Mouse (Mus musculus) midbrain, embryonic 13.5 days (tissue): ENCODE results near the gene Rnf121. TPM values are rescaled to one million over a fixed set of nuclear protein-coding genes. Genes with fewer than 3 reads are reported as not detected.
"Not testable (repeated sequence)": the region's sequence is repeated elsewhere in the genome, so short reads cannot be mapped to it uniquely, and the experiment has no call there.

Source experiments
- ATAC-seq: fragments of 200-750 bp; cut with Nextera tagmentation; 2 replicates; pipeline ENCODE4 v1.8.0; 2017; ENCODE audit warnings: mild to moderate bottlenecking, moderate TSS enrichment, moderate library complexity
- H3K27ac ChIP-seq: fragments of 300-500 bp; sonication (generic); 2 replicates; pipeline ENCODE4 v1.5.1; 2015; ENCODE audit warnings: inconsistent platforms, mild to moderate bottlenecking, moderate library complexity
- H3K27me3 ChIP-seq: fragments of 300-500 bp; sonication (generic); 2 replicates; pipeline ENCODE4 v1.6.1; 2015; ENCODE audit warnings: mild to moderate bottlenecking, inconsistent platforms
- H3K36me3 ChIP-seq: fragments of 300-500 bp; sonication (generic); 2 replicates; pipeline ENCODE4 v1.6.1; 2015; ENCODE audit warnings: mild to moderate bottlenecking, inconsistent platforms
- H3K4me1 ChIP-seq: fragments of 300-500 bp; sonication (generic); replicated peaks from 2 replicates; pipeline ENCODE4 v1.6.1; 2015; ENCODE audit warnings: inconsistent platforms
- H3K4me2 ChIP-seq: fragments of 300-500 bp; sonication (generic); replicated peaks from 2 replicates; pipeline ENCODE4 v1.6.1; 2015; ENCODE audit warnings: moderate library complexity, mild to moderate bottlenecking, inconsistent platforms
- H3K4me3 ChIP-seq: fragments of 300-500 bp; sonication (generic); replicated peaks from 2 replicates; pipeline ENCODE4 v1.5.1; 2015; ENCODE audit warnings: mild to moderate bottlenecking, inconsistent platforms
- H3K9ac ChIP-seq: fragments of 300-500 bp; sonication (generic); replicated peaks from 2 replicates; pipeline ENCODE4 v1.6.1; 2015; ENCODE audit warnings: mild to moderate bottlenecking, inconsistent platforms
- H3K9me3 ChIP-seq: fragments of 300-500 bp; sonication (generic); 2 replicates; pipeline ENCODE4 v1.6.1; 2016; ENCODE audit warnings: mild to moderate bottlenecking, inconsistent platforms
- WGBS: fragments of 180-500 bp; shearing (Covaris S2); methylation state at CpG from one replicate; pipeline ENCODE4 v1.1.7; 2015; 5-methylcytosine and 5-hydroxymethylcytosine counted together
- polyA plus RNA-seq: library from polyadenylated mRNA; unstranded; fragments of >200 nt; fragmentation: Nextera tagmentation; extraction: Ambion mirVana; gene quantifications from 2 replicates; pipeline ENCODE4 v1.2.1, GENCODE M21; 2015

Gene Rnf121
- polyA plus RNA-seq, 1 experiment from 2014 or later, result 30.9 TPM

GRCm38 (mm10) chr7:102061353-102061752, 3.9 kb downstream of the Rnf121 start:
- no peak overlapping the region for H3K4me2 ChIP-seq
- H3K36me3 ChIP-seq, result peaks cover 25% of the 10 kb centered on the region; the same call in 1 of the 2 replicates
- no peak overlapping the region for H3K9ac ChIP-seq
- no peak for ATAC-seq
- no peak overlapping the region for H3K27ac ChIP-seq
- no peak overlapping the region for H3K4me3 ChIP-seq
- no peaks in the 10 kb centered on the region for H3K27me3 ChIP-seq
- no peaks in the 10 kb centered on the region for H3K9me3 ChIP-seq
- peaks cover 31% of the 10 kb centered on the region for H3K4me1 ChIP-seq
- WGBS, result 95% methylated on average over 3 of the region's 3 CpGs

DNA sequence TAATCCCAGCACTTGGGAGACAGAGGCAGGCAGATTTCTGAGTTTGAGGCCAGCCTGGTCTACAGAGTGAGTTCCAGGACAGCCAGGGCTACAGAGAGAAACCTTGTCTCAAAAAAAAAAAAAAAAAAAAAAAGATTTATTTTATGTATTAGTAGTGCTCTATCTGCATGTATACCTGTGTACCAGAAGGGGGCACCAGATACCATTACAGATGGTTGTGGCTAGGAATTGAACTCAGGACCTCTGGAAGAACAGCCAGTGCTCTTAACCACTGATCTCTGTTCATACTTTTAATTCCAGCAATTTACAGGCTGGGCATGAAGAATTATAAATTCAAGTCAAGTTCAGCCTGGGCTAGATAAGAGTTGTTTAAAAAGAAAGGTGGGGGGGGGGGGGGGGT, 16.7 kb downstream of the Rnf121 start:
- H3K27me3 ChIP-seq, H3K27ac ChIP-seq, H3K4me2 ChIP-seq, H3K4me3 ChIP-seq, ATAC-seq, H3K9ac ChIP-seq, H3K4me1 ChIP-seq, H3K9me3 ChIP-seq: not testable (repeated sequence)
- peaks cover 10% of the 10 kb centered on the region for H3K36me3 ChIP-seq

DNA sequence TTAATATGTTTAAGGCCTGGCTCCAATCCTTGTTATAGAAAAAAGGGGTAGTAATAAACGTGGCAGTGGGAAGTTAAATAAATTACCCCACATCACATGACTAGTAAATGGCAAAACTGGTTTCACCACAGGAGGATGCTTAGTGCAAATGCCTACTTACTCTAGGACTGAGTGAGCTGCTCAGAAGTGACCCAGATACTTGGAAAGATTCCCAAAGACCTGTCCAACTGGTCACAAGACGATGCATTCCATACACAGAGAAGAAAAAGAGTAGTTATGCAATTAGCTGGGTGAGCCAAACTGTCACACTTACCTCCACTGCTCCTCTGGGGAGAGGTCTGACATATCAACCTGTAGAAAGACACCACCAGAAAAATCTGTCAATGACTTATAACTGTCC, 23.0 kb downstream of the Rnf121 start:
- Histone ChIP-seq H3K4me2 (no peak overlapping the region), H3K9ac (no peak overlapping the region), H3K9me3 (no peaks in the 10 kb centered on the region), H3K36me3 (peaks cover 42% of the 10 kb centered on the region), H3K27ac (no peak overlapping the region), H3K4me3 (no peak overlapping the region), H3K4me1 (no peaks in the 10 kb centered on the region), H3K27me3 (no peaks in the 10 kb centered on the region)
- 94% methylated on average over 2 of the region's 2 CpGs for whole genome bisulfite sequencing
- no peak for ATAC-seq

DNA sequence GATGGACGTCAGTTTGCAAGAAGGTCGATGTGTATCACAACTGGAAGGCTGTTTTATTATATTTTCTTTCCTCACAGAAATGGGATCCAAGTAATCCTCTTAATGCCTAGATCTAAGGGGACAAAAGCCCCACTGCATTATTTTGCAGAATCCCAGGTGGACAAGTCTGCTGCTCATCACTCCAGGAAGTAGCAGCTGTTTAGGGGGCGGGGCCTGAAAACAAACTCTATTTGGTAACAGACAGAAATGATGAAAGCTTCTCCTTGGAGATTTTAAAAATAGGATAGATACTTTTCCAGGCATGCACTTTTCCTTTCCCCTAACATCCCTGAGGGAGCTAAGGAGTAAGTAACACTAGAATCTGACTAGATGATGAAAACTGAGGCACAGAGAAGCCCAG, 28.0 kb downstream of the Rnf121 start:
- H3K9ac ChIP-seq, result no peak overlapping the region
- no peak overlapping the region for H3K27ac ChIP-seq
- no peak for ATAC-seq
- H3K27me3 ChIP-seq, result no peaks in the 10 kb centered on the region
- peaks cover 90% of the 10 kb centered on the region for H3K36me3 ChIP-seq
- H3K9me3 ChIP-seq, result no peaks in the 10 kb centered on the region
- no peaks in the 10 kb centered on the region for H3K4me1 ChIP-seq
- no peak overlapping the region for H3K4me3 ChIP-seq
- 93% methylated on average over 3 of the region's 3 CpGs for WGBS
- H3K4me2 ChIP-seq, result no peak overlapping the region

DNA sequence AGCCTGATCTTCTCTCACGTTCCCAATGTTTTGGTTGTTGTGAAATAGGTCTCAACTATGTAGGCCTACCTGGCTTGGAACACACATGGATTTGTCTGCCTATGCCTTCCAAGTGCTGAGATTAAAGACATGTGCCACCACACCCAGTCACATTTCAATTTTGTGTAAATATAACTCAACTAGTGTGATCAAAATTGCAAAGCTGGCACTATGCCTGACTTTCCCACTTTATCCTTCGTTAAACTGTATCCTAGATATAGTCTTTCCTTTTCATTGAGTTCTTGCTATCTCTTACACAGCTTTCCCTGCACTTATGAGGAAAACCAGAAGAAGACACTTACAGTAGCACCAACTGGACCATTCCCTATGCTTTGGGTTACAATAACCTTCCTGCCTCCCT, 29.7 kb downstream of the Rnf121 start:
- no peak overlapping the region for H3K9ac ChIP-seq
- no peak overlapping the region for H3K27ac ChIP-seq
- WGBS, result 100% methylated on average over 2 of the region's 2 CpGs
- H3K9me3 ChIP-seq, result no peaks in the 10 kb centered on the region
- H3K4me2 ChIP-seq, result no peak overlapping the region
- no peaks in the 10 kb centered on the region for H3K27me3 ChIP-seq
- H3K4me1 ChIP-seq, result no peaks in the 10 kb centered on the region
- H3K4me3 ChIP-seq, result no peak overlapping the region
- peaks cover 97% of the 10 kb centered on the region for H3K36me3 ChIP-seq
- no peak for ATAC-seq

DNA sequence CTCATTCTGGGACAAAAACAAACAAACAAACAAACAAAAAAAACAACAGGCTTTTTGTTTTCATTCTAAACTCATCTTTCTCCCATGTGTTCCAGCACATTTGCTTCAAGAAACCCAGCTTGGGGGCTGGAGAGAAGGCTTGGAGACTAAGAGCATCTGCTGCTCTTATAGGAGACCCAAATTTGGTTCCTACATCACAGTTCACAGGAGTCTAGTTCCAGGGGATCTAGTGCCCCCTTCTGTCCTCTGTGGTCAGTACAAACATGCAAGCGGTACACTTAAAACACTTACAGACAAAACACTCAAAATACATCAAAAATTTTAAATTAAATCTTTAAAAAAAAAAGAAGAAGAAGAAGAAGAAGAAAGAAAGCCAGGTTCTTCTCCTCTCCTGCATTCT, 30.4 kb downstream of the Rnf121 start:
- Histone ChIP-seq H3K27me3 (no peaks in the 10 kb centered on the region), H3K36me3 (peaks cover 92% of the 10 kb centered on the region), H3K4me1 (no peaks in the 10 kb centered on the region), H3K4me3 (no peak overlapping the region), H3K9ac (no peak overlapping the region), H3K4me2 (no peak overlapping the region), H3K27ac (no peak overlapping the region), H3K9me3 (no peaks in the 10 kb centered on the region)
- ATAC-seq, result no peak
- WGBS, result 88% methylated on average over 1 of the region's 1 CpGs

- no peaks in the 10 kb centered on the region for H3K9me3 ChIP-seq
- H3K27ac ChIP-seq, result no peak overlapping the region
- ATAC-seq, result no peak
- H3K4me1 ChIP-seq, result no peaks in the 10 kb centered on the region
- peaks cover 78% of the 10 kb centered on the region for H3K36me3 ChIP-seq
- H3K9ac ChIP-seq, result no peak overlapping the region
- no peak overlapping the region for H3K4me2 ChIP-seq
- no peak overlapping the region for H3K4me3 ChIP-seq
- 90% methylated on average over 2 of the region's 2 CpGs for WGBS
- H3K27me3 ChIP-seq, result no peaks in the 10 kb centered on the region
Measured at GRCm38 (mm10) chr7:102025187-102026119, 39.8 kb downstream of the Rnf121 start.

DNA sequence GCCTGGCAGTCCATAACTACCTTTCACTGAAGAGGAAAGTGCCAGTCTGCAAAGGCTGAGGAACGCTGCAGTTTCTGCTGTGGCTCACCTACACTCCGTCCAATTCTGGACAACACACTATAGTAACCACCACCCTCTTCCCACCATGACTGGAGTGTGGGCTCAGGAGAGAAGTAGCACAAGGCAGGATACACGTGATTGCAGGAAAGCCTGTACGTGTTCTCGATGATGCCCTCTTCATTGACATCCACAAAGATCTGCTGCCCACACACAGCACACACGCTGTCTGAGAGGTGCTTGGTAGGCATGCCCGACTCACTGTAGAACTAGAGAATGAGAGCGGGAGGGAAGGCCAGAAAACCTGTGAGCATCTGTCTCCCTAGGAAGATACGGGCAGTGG, 41.4 kb downstream of the Rnf121 start:
- 97% methylated on average over 9 of the region's 9 CpGs for WGBS
- Histone ChIP-seq H3K9ac (no peak overlapping the region), H3K27ac (no peak overlapping the region), H3K27me3 (no peaks in the 10 kb centered on the region), H3K4me2 (no peak overlapping the region), H3K4me1 (no peaks in the 10 kb centered on the region), H3K9me3 (no peaks in the 10 kb centered on the region), H3K36me3 (peaks cover 85% of the 10 kb centered on the region), H3K4me3 (no peak overlapping the region)
- no peak for ATAC-seq

DNA sequence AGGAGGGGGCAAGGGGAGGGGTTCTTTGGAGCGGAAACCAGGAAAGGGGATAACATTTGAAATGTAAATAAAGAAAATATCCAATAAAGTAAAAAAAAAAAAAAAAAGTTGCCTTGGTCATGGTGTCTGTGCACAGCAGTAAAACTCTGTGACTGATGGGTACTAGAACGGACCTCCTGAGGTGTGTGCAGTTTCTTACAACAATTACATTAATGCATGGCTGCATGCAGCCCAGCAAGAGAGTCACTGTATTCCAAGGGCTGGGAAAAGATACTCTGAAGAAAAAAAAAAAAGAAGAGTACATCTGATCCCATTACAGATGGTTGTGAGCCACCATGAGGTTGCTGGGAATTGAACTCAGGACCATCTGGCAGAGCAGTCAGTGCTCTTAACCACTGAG, 44.3 kb downstream of the Rnf121 start:
- H3K27ac ChIP-seq, H3K4me3 ChIP-seq, H3K4me1 ChIP-seq, H3K4me2 ChIP-seq, H3K27me3 ChIP-seq, H3K9ac ChIP-seq, H3K9me3 ChIP-seq, ATAC-seq: not testable (repeated sequence)
- 88% methylated on average over 2 of the region's 2 CpGs for WGBS
- H3K36me3 ChIP-seq, result peaks cover 95% of the 10 kb centered on the region

GRCm38 (mm10) chr7:102019362-102019761, 45.9 kb downstream of the Rnf121 start:
- 76% methylated on average over 3 of the region's 3 CpGs for whole genome bisulfite sequencing
- H3K4me3 ChIP-seq, result no peak overlapping the region
- H3K27me3 ChIP-seq, result no peaks in the 10 kb centered on the region
- no peaks in the 10 kb centered on the region for H3K9me3 ChIP-seq
- no peaks in the 10 kb centered on the region for H3K4me1 ChIP-seq
- peaks cover 95% of the 10 kb centered on the region for H3K36me3 ChIP-seq
- no peak overlapping the region for H3K27ac ChIP-seq
- H3K9ac ChIP-seq, result no peak overlapping the region
- no peak overlapping the region for H3K4me2 ChIP-seq
- no peak for ATAC-seq

DNA sequence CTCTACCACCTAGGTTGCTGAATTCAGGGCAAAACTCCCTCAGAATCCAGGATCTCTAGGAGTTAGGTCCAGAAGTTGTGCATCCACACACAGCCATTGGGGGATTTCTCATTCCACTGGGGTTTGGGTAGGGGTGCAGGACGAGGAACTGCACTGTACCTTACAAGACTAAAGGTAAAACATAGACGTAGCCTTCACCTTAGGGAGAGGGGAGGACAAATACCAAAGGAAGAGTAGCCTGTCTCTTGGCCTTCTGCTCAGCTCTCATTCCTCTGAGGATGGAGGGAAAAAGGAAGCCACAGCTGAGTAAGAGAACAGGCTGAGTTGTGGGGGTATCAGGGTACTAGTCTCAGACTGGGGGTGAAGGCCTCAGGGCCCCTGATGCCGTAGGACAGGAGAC, 46.7 kb downstream of the Rnf121 start, which contains the start of gene Il18bp:
Il18bp (minus strand) TSS at position 101 of the 400 bp plus-strand sequence.
- H3K4me2 ChIP-seq, result no peak within 1 kb of the TSS
- WGBS, result 92% methylated on average over 3 of the region's 3 CpGs
- no peaks in the 10 kb centered on the region for H3K4me1 ChIP-seq
- ATAC-seq, result no peak
- peaks cover 96% of the 10 kb centered on the region for H3K36me3 ChIP-seq
- H3K9me3 ChIP-seq, result no peaks in the 10 kb centered on the region
- H3K27ac ChIP-seq, result no peak within 1 kb of the TSS
- no peaks in the 10 kb centered on the region for H3K27me3 ChIP-seq
- H3K9ac ChIP-seq, result no peak within 1 kb of the TSS
- H3K4me3 ChIP-seq, result no peak within 1 kb of the TSS

- Histone ChIP-seq H3K9ac (no peak overlapping the region), H3K4me2 (no peak overlapping the region), H3K4me1 (no peaks in the 10 kb centered on the region), H3K4me3 (no peak overlapping the region), H3K27ac (no peak overlapping the region), H3K27me3 (no peaks in the 10 kb centered on the region), H3K9me3 (no peaks in the 10 kb centered on the region), H3K36me3 (peaks cover 96% of the 10 kb centered on the region)
- WGBS, result 86% methylated on average over 7 of the region's 7 CpGs
- no peak for ATAC-seq
Measured at GRCm38 (mm10) chr7:102018034-102018433, 47.2 kb downstream of the Rnf121 start.

DNA sequence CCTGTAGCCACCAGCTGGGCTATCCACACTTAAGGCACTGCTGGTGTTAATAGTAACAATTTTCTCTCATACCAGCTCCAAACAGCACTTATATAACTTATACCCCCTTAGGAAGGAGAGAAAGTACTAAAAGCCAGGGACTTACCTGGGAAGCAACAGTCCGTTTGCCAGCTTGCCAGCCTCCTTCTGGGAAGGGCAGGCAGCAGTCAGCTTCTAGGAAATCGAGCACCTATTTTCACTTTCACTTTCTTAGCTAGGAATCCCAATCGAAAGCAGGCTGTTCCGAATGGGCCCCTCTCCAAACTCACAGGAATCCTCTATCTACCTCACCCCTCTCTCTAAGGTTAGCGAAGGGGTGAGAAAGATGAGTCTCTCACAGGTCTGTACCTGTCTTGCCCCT, 47.8 kb downstream of the Rnf121 start:
- H3K9ac ChIP-seq, result no peak overlapping the region
- H3K4me1 ChIP-seq, result no peaks in the 10 kb centered on the region
- H3K4me2 ChIP-seq, result no peak overlapping the region
- ATAC-seq, result no peak
- H3K27me3 ChIP-seq, result no peaks in the 10 kb centered on the region
- no peak overlapping the region for H3K4me3 ChIP-seq
- no peak overlapping the region for H3K27ac ChIP-seq
- 91% methylated on average over 5 of the region's 5 CpGs for WGBS
- H3K9me3 ChIP-seq, result no peaks in the 10 kb centered on the region
- peaks cover 96% of the 10 kb centered on the region for H3K36me3 ChIP-seq
